Mouse (Mus musculus): ENCODE measurements around the gene Zmynd10.

DNA sequence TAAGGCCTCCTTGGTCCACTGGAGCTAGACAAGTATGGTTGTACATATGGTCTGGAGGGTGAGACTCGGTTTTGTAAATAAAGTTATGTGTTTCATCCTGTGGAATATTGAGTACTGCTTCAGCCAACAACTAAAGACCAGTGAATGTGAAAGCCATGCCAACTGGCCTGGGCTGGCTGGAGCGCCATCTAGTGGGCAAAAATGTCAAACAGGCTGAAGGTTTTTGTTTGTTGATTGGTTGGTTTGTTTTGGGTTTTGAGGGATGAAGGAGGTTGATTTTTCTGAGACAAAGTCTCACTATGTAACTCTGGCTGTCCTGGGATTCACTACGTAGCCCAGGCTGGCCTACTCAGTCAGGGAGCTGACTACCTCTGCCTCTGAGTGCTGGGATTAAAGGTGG, 1.5 kb upstream of the Zmynd10 start:
- TF ChIP-seq POLR2A (IDR thresholded peaks at IDR 0.05; ENCODE audit: borderline replicate concordance, extremely low read depth, insufficient read depth, insufficient read length, poor library complexity, severe bottlenecking) (no peak), CTCF (IDR thresholded peaks at IDR 0.05; ENCODE audit: borderline replicate concordance, extremely low read depth, insufficient read depth, insufficient read length) (peak; percentile 94)

All from brain, embryonic 14.5 days (tissue).